Mouse (Mus musculus): ENCODE measurements around the gene Hlcs. TPM values are rescaled to one million over a fixed set of nuclear protein-coding genes. Genes with fewer than 3 reads are reported as not detected.

Hlcs gene
- total and polyA plus RNA-seq, 3 experiments, result 4.4 to 5.5 (median 5.4) TPM

- no peak overlapping the region for H3K9ac ChIP-seq (ENCODE audit: low read depth, low read length)
Measured at GRCm38 (mm10) chr16:94239146-94239545, 74.2 kb downstream of the Hlcs start.

GRCm38 (mm10) chr16:94237130-94237484, 76.3 kb downstream of the Hlcs start:
- 82% methylated on average over 6 of the region's 6 CpGs for WGBS

More at GRCm38 (mm10) chr16:94239146-94239545, 74.2 kb downstream of the Hlcs start:
- H3K4me1 ChIP-seq (ENCODE audit: control insufficient read depth, insufficient read depth, low read length), result peaks cover 2% of the 10 kb centered on the region
- no peaks in the 10 kb centered on the region for H3K36me3 ChIP-seq (ENCODE audit: control insufficient read depth, insufficient read depth, low read length)
- DNase-seq, result no peak
- TF ChIP-seq EP300 (IDR thresholded peaks at IDR 0.05; ENCODE audit: insufficient read depth, low read depth, low read length), result no peak
- TF ChIP-seq POLR2A (IDR thresholded peaks at IDR 0.05; ENCODE audit: insufficient read depth, low read depth, low read length), result no peak
- no peak for TF ChIP-seq CTCF (IDR thresholded peaks at IDR 0.05)
- intact Hi-C loops (cut with DNase I), result no loop called here
- 91% methylated on average over 7 of the region's 7 CpGs for WGBS
- no peak overlapping the region for H3K27ac ChIP-seq
- H3K4me3 ChIP-seq, result no peak overlapping the region
- H3K27me3 ChIP-seq (ENCODE audit: control insufficient read depth, insufficient read depth, low read length), result no peaks in the 10 kb centered on the region
- no peaks in the 10 kb centered on the region for H3K79me2 ChIP-seq (replicated peaks; ENCODE audit: control insufficient read depth, insufficient read depth, low read length)

GRCm38 (mm10) chr16:94236226-94237129, 76.9 kb downstream of the Hlcs start:
- TF ChIP-seq POLR2A (IDR thresholded peaks at IDR 0.05; ENCODE audit: insufficient read depth, low read depth, low read length) (no peak), EP300 (IDR thresholded peaks at IDR 0.05; ENCODE audit: insufficient read depth, low read depth, low read length) (no peak), CTCF (IDR thresholded peaks at IDR 0.05) (no peak)
- no peaks in the 10 kb centered on the region for H3K79me2 ChIP-seq (replicated peaks; ENCODE audit: control insufficient read depth, insufficient read depth, low read length)
- no peaks in the 10 kb centered on the region for H3K36me3 ChIP-seq (ENCODE audit: control insufficient read depth, insufficient read depth, low read length)
- 74% methylated on average over 16 of the region's 16 CpGs for WGBS
- H3K4me1 ChIP-seq (ENCODE audit: control insufficient read depth, insufficient read depth, low read length), result peaks cover 2% of the 10 kb centered on the region
- DNase-seq, result no peak
- no peak overlapping the region for H3K9ac ChIP-seq (ENCODE audit: low read depth, low read length)
- H3K27ac ChIP-seq, result no peak overlapping the region
- H3K4me3 ChIP-seq, result no peak overlapping the region
- intact Hi-C loops (cut with DNase I), result no loop called here
- H3K27me3 ChIP-seq (ENCODE audit: control insufficient read depth, insufficient read depth, low read length), result no peaks in the 10 kb centered on the region

More at GRCm38 (mm10) chr16:94237130-94237484, 76.3 kb downstream of the Hlcs start:
- Histone ChIP-seq H3K27me3 (ENCODE audit: control insufficient read depth, insufficient read depth, low read length) (no peaks in the 10 kb centered on the region), H3K9ac (ENCODE audit: low read depth, low read length) (no peak overlapping the region), H3K4me3 (no peak overlapping the region), H3K4me1 (ENCODE audit: control insufficient read depth, insufficient read depth, low read length) (peaks cover 2% of the 10 kb centered on the region), H3K27ac (no peak overlapping the region), H3K79me2 (replicated peaks; ENCODE audit: control insufficient read depth, insufficient read depth, low read length) (no peaks in the 10 kb centered on the region), H3K36me3 (ENCODE audit: control insufficient read depth, insufficient read depth, low read length) (no peaks in the 10 kb centered on the region)
- TF ChIP-seq CTCF (IDR thresholded peaks at IDR 0.05) (no peak), EP300 (IDR thresholded peaks at IDR 0.05; ENCODE audit: insufficient read depth, low read depth, low read length) (no peak), POLR2A (IDR thresholded peaks at IDR 0.05; ENCODE audit: insufficient read depth, low read depth, low read length) (no peak)
- no peak for DNase-seq
- intact Hi-C loops (cut with DNase I), result no loop called here

GRCm38 (mm10) chr16:94235718-94236117, 77.7 kb downstream of the Hlcs start:
- intact Hi-C loops (cut with DNase I), result no loop called here
- H3K79me2 ChIP-seq (replicated peaks; ENCODE audit: control insufficient read depth, insufficient read depth, low read length), result no peaks in the 10 kb centered on the region
- H3K9ac ChIP-seq (ENCODE audit: low read depth, low read length), result no peak overlapping the region
- WGBS, result 93% methylated on average over 6 of the region's 6 CpGs
- no peaks in the 10 kb centered on the region for H3K27me3 ChIP-seq (ENCODE audit: control insufficient read depth, insufficient read depth, low read length)
- H3K4me3 ChIP-seq, result no peak overlapping the region
- no peak for TF ChIP-seq POLR2A (IDR thresholded peaks at IDR 0.05; ENCODE audit: insufficient read depth, low read depth, low read length)
- no peak for TF ChIP-seq CTCF (IDR thresholded peaks at IDR 0.05)
- no peak for TF ChIP-seq EP300 (IDR thresholded peaks at IDR 0.05; ENCODE audit: insufficient read depth, low read depth, low read length)
- H3K27ac ChIP-seq, result no peak overlapping the region
- H3K4me1 ChIP-seq (ENCODE audit: control insufficient read depth, insufficient read depth, low read length), result peaks cover 2% of the 10 kb centered on the region
- no peak for DNase-seq
- no peaks in the 10 kb centered on the region for H3K36me3 ChIP-seq (ENCODE audit: control insufficient read depth, insufficient read depth, low read length)

GRCm38 (mm10) chr16:94234202-94234601, 79.2 kb downstream of the Hlcs start:
- TF ChIP-seq POLR2A (IDR thresholded peaks at IDR 0.05; ENCODE audit: insufficient read depth, low read depth, low read length) (no peak), EP300 (IDR thresholded peaks at IDR 0.05; ENCODE audit: insufficient read depth, low read depth, low read length) (no peak), CTCF (IDR thresholded peaks at IDR 0.05) (no peak)
- 34% methylated on average over 4 of the region's 4 CpGs for WGBS
- Histone ChIP-seq H3K27me3 (ENCODE audit: control insufficient read depth, insufficient read depth, low read length) (no peaks in the 10 kb centered on the region), H3K36me3 (ENCODE audit: control insufficient read depth, insufficient read depth, low read length) (no peaks in the 10 kb centered on the region), H3K4me1 (ENCODE audit: control insufficient read depth, insufficient read depth, low read length) (peaks cover 3% of the 10 kb centered on the region), H3K4me3 (no peak overlapping the region), H3K9ac (ENCODE audit: low read depth, low read length) (no peak overlapping the region), H3K79me2 (replicated peaks; ENCODE audit: control insufficient read depth, insufficient read depth, low read length) (no peaks in the 10 kb centered on the region), H3K27ac (no peak overlapping the region)
- DNase-seq, result no peak
- intact Hi-C loops (cut with DNase I), result no loop called here

- no peaks in the 10 kb centered on the region for H3K79me2 ChIP-seq (replicated peaks; ENCODE audit: control insufficient read depth, insufficient read depth, low read length)
- no peak overlapping the region for H3K9ac ChIP-seq (ENCODE audit: low read depth, low read length)
- H3K36me3 ChIP-seq (ENCODE audit: control insufficient read depth, insufficient read depth, low read length), result no peaks in the 10 kb centered on the region
- TF ChIP-seq EP300 (IDR thresholded peaks at IDR 0.05; ENCODE audit: insufficient read depth, low read depth, low read length) (no peak), CTCF (IDR thresholded peaks at IDR 0.05) (no peak), POLR2A (IDR thresholded peaks at IDR 0.05; ENCODE audit: insufficient read depth, low read depth, low read length) (no peak)
- no peak overlapping the region for H3K4me3 ChIP-seq
- no peak for DNase-seq
- no peaks in the 10 kb centered on the region for H3K27me3 ChIP-seq (ENCODE audit: control insufficient read depth, insufficient read depth, low read length)
- peaks cover 5% of the 10 kb centered on the region for H3K4me1 ChIP-seq (ENCODE audit: control insufficient read depth, insufficient read depth, low read length)
- 81% methylated on average over 12 of the region's 12 CpGs for WGBS
- no peak overlapping the region for H3K27ac ChIP-seq
- intact Hi-C loops (cut with DNase I), result no loop called here
Measured at GRCm38 (mm10) chr16:94230909-94231575, 82.3 kb downstream of the Hlcs start.

Data from heart, adult 2 months (tissue).